Mouse (Mus musculus) liver, postnatal 0 days (tissue): ENCODE results near the gene Fam186a. TPM values are rescaled to one million over a fixed set of nuclear protein-coding genes. Genes with fewer than 3 reads are reported as not detected.

ENCODE experiments used
- ATAC-seq: fragments of 200-750 bp; cut with Nextera tagmentation; 2 replicates; pipeline ENCODE4 v1.8.0; 2017; ENCODE audit warnings: mild to moderate bottlenecking, moderate library complexity
- DNase-seq: peaks from one replicate; pipeline ENCODE4 v3.0.0-alpha.2; 2016
- H3K27ac ChIP-seq: fragments of 300-500 bp; sonication (generic); 2 replicates; pipeline ENCODE4 v1.5.1; 2014; ENCODE audit warnings: antibody characterized with exemption, moderate library complexity, mild to moderate bottlenecking, low read depth
- H3K27me3 ChIP-seq: fragments of 300-500 bp; sonication (generic); 2 replicates; pipeline ENCODE4 v1.6.1; 2014; ENCODE audit warnings: low read length, control low read depth, mixed read lengths; ENCODE audit not compliant: insufficient read depth
- H3K36me3 ChIP-seq: fragments of 300-500 bp; sonication (generic); replicated peaks from 2 replicates; pipeline ENCODE4 v1.6.1; 2014; ENCODE audit warnings: mild to moderate bottlenecking, control low read depth, low read length, moderate library complexity, mixed read lengths; ENCODE audit not compliant: insufficient read depth
- H3K4me1 ChIP-seq: fragments of 300-500 bp; sonication (generic); 2 replicates; pipeline ENCODE4 v1.6.1; 2014; ENCODE audit warnings: antibody characterized with exemption, mild to moderate bottlenecking, control low read depth; ENCODE audit not compliant: insufficient read depth
- H3K4me2 ChIP-seq: fragments of 300-500 bp; sonication (generic); 2 replicates; pipeline ENCODE4 v1.6.1; 2014; ENCODE audit warnings: low read depth, mild to moderate bottlenecking, low read length, moderate library complexity, mixed read lengths
- H3K4me3 ChIP-seq: fragments of 300-500 bp; sonication (generic); 2 replicates; pipeline ENCODE4 v1.5.1; 2014; ENCODE audit warnings: low read depth, low read length
- H3K9ac ChIP-seq: fragments of 300-500 bp; sonication (generic); replicated peaks from 2 replicates; pipeline ENCODE4 v1.6.1; 2014; ENCODE audit warnings: mild to moderate bottlenecking, moderate library complexity
- H3K9me3 ChIP-seq: fragments of 300-500 bp; sonication (generic); 2 replicates; pipeline ENCODE4 v1.6.1; 2016; ENCODE audit warnings: mild to moderate bottlenecking, control low read depth, low read length, mixed read lengths
- CTCF ChIP-seq: sonication (generic); IDR thresholded peaks from 2 replicates; pipeline ENCODE4 v1.5.1; 2016; ENCODE audit warnings: antibody characterized with exemption, low read depth
- EP300 ChIP-seq: IDR thresholded peaks from 2 replicates; pipeline ENCODE4 v1.6.1; 2016; ENCODE audit warnings: antibody characterized with exemption, low read depth, mild to moderate bottlenecking
- WGBS: fragments of 180-500 bp; shearing (Covaris S2); extraction: QIAGEN DNeasy Blood & Tissue Kit; methylation state at CpG from one replicate; pipeline ENCODE4 v1.1.7; 2014; ENCODE audit not compliant: insufficient replicate concordance; 5-methylcytosine and 5-hydroxymethylcytosine counted together
- polyA plus RNA-seq: library from polyadenylated mRNA; unstranded; fragments of >200 nt; fragmentation: Nextera tagmentation; extraction: Ambion mirVana; gene quantifications from 2 replicates; pipeline ENCODE4 v1.2.1, GENCODE M21; 2015

Fam186a gene
- polyA plus RNA-seq, 1 experiment from 2014 or later: not detected

DNA sequence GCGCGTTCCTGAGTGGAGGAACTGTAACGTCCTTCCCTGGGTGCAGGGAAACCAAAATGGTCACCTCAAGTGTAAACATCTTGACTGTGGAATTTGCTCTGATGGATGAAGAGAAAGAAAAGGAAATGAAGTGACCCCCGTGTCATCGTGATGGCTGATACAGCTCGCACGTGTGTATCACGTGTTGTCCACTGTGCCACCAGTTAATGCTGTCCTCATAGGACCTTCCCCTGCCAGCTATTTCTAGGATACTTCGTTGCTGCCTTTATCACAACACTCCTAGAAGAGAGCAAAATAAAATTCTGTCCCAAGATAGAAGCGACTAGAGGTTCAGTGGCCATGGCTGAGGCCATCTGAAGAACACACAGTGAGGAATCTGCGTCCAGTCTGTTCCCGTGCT is 82.8 kb downstream of the Fam186a start:
- no peak overlapping the region for H3K27ac ChIP-seq

DNA sequence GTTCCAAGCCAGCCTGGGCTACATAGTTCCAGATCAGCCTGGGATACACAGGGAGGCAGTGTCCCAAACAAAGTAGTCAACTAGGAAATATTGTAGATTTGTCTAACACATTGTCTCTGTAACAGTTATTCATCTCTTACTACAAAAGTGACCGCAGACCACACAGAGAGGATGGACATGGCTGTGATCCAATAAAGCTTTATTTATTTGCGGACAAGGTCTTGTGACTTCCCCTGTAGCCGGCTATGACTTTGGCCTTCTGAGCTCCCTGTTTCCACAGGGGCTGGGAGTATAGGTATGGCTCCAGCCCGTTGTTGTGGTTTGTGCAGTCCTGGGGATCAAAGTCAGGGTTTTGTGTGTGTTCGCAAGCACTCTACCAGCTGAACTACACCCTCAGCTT is 88.3 kb downstream of the Fam186a start:
- Histone ChIP-seq H3K36me3 (no peaks in the 10 kb centered on the region), H3K27me3 (no peaks in the 10 kb centered on the region), H3K4me2 (no peak overlapping the region), H3K27ac (no peak overlapping the region), H3K9ac (no peak overlapping the region), H3K4me3 (no peak overlapping the region), H3K4me1 (peaks cover 19% of the 10 kb centered on the region), H3K9me3 (no peaks in the 10 kb centered on the region)
- DNase-seq: no peak
- TF ChIP-seq CTCF: no peak
- no peak for TF ChIP-seq EP300
- 57% methylated on average over 5 of the region's 5 CpGs for WGBS
- ATAC-seq: 0 out of 2 replicates have a peak, but pooled peaks have one; percentile 7

More for the DNA sequence above, 82.8 kb downstream of the Fam186a start:
- Histone ChIP-seq H3K36me3 (no peaks in the 10 kb centered on the region), H3K27me3 (no peaks in the 10 kb centered on the region), H3K4me2 (no peak overlapping the region), H3K9me3 (no peaks in the 10 kb centered on the region), H3K4me1 (peaks cover 3% of the 10 kb centered on the region; the same call in 1 of the 2 replicates), H3K4me3 (no peak overlapping the region), H3K9ac (no peak overlapping the region)
- DNase-seq: no peak
- TF ChIP-seq EP300 (no peak), CTCF (no peak)
- ATAC-seq: no peak
- 77% methylated on average over 12 of the region's 12 CpGs for WGBS

GRCm38 (mm10) chr15:99875334-99875869 is 91.5 kb downstream of the Fam186a start, which contains the start of gene Lima1:
Gene Lima1, minus strand, starts transcription at chr15:99875456.
- TF ChIP-seq CTCF (no peak), EP300 (no peak)
- under 1% methylated on average over 36 of the region's 38 CpGs for WGBS

DNA sequence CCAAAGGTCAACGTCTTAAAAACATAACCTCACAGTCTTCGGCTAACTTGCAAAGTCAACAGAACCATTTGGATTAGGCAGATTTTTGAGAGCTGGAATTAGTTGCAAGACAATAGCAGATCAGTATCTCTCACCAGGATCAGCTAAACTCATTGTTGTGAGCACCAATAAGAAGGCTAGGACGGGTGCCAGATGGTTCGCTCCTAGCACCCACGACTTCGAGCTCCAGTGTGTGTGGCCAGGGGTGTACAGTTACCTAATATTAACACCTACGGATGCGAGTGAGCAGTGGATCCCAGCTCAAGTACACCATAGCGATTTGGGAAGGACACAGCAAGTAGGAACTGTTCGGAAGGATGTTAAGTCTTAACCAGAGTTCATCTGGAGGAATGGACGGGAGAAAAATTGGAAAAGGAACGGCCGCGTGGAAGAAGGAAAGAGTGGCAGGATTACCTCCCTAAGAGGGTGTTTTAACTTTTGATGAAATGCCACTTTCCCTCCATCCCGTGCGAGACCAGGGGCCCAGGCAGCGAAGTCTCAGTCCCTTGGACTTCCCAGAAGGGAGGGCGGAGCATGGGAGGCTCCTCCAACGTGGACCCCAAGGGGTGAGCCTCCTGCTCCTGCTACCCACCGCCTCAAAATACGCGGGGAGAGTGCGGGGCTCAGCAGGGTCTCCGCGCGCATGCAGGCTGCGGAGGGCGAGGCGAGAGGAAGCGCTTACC is 92.1 kb downstream of the Fam186a start:
- H3K4me3 ChIP-seq: peak overlapping the region; percentile 57
- no peaks in the 10 kb centered on the region for H3K36me3 ChIP-seq
- no peaks in the 10 kb centered on the region for H3K9me3 ChIP-seq
- peak overlapping the region; percentile 59 for H3K9ac ChIP-seq
- H3K27me3 ChIP-seq: no peaks in the 10 kb centered on the region
- H3K4me2 ChIP-seq: peak overlapping the region; percentile 90
- WGBS: 5% methylated on average over 25 of the region's 30 CpGs
- TF ChIP-seq CTCF (no peak), EP300 (no peak)
- peak; percentile 44 for ATAC-seq
- peak overlapping the region; percentile 44; the same call in 1 of the 2 replicates for H3K27ac ChIP-seq
- no peak for DNase-seq
- peaks cover 25% of the 10 kb centered on the region for H3K4me1 ChIP-seq

More at GRCm38 (mm10) chr15:99875334-99875869, 91.5 kb downstream of the Fam186a start, which contains the start of gene Lima1:
- H3K36me3 ChIP-seq: no peaks in the 10 kb centered on the region
- DNase-seq (peak; percentile 92), ATAC-seq (peak; percentile 94)
- H3K27me3 ChIP-seq: no peaks in the 10 kb centered on the region
- H3K9ac ChIP-seq: peak within 1 kb of the TSS; percentile 59
- peak within 1 kb of the TSS; percentile 90 for H3K4me2 ChIP-seq
- peak within 1 kb of the TSS; percentile 57 for H3K4me3 ChIP-seq
- H3K27ac ChIP-seq: peak within 1 kb of the TSS; percentile 58
- H3K9me3 ChIP-seq: no peaks in the 10 kb centered on the region
- H3K4me1 ChIP-seq: peaks cover 25% of the 10 kb centered on the region

DNA sequence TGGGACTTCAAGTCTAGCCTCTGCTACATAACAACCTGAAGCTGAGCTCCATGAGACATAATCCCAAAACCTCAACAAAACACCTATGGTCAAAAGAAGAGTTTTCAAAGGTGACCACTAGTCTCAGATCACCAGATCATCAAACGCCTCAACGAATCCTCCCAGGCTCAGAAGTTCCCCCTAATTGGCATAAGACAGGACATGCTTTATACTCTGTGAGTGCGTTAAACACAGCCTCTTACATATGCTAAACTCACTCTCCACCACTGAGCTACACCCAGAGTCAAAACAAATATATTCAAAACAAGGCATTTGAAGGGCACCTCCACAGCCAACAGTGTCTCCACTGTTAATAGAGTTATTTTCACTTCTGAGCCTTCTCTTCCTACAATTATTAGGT is 94.3 kb downstream of the Fam186a start:
- Histone ChIP-seq H3K4me2 (no peak overlapping the region), H3K4me1 (peaks cover 26% of the 10 kb centered on the region), H3K27ac (no peak overlapping the region), H3K36me3 (no peaks in the 10 kb centered on the region), H3K9ac (no peak overlapping the region), H3K9me3 (no peaks in the 10 kb centered on the region), H3K4me3 (no peak overlapping the region), H3K27me3 (no peaks in the 10 kb centered on the region)
- WGBS: 76% methylated on average over 3 of the region's 3 CpGs
- ATAC-seq: no peak
- TF ChIP-seq EP300: no peak
- no peak for TF ChIP-seq CTCF
- no peak for DNase-seq

Other genes with a start within 250 kb of the Fam186a start
- gene Gpd1, start 249.5 kb downstream of the Fam186a start, polyA plus RNA-seq: 147 and 150 TPM in 2 replicates
- 111 and 117 TPM in 2 replicates for gene Cox14, start 241.4 kb downstream of the Fam186a start, polyA plus RNA-seq
- 6.7 and 7.0 TPM in 2 replicates for gene Cers5, start 194.2 kb downstream of the Fam186a start, polyA plus RNA-seq
- 14.8 and 15.0 TPM in 2 replicates for gene Lima1, start 91.6 kb downstream of the Fam186a start, polyA plus RNA-seq
- gene Larp4, start 3.0 kb upstream of the Fam186a start, polyA plus RNA-seq: 16.2 and 17.3 TPM in 2 replicates
- 2.1 and 2.3 TPM in 2 replicates for gene Dip2b, start 71.6 kb upstream of the Fam186a start, polyA plus RNA-seq